Mouse (Mus musculus): ENCODE results near the gene 2210016L21Rik.

The 2210016L21Rik gene

GRCm38 (mm10) chr5:114979250-114980121, 37.5 kb downstream of the 2210016L21Rik start:
- peak; percentile 85 to 88 for DNase-seq

DNA sequence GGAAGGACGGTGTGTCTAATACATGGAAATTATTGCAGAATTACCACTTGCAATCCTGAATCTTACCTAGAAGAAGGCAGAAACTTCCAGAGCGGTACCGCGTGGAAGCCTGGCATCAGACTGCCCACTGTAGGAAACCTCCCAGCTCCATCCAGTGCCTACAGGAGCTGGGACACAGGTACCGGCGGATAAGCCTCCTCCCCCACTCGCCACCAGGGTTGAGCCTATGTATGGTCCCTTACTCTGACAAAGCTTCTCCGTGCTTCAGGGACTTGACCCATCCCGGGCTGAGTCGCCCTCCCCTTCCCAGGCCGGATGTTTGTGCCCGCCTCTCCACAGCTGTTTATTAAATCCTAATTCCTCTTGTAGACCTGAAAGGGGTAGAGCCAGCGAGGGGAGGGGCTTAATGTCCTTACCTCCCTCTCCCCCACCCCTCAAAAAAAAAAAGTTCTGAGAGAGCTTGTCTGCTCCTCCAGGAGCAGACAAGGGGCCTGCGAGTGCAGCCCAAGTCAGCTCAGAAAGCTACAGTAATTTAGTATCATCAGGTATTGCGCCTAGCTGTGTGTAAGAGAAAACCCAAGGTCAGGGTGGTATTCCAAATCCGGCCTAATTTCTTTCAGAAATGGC, 38.3 kb downstream of the 2210016L21Rik start:
- no peak for DNase-seq

DNA sequence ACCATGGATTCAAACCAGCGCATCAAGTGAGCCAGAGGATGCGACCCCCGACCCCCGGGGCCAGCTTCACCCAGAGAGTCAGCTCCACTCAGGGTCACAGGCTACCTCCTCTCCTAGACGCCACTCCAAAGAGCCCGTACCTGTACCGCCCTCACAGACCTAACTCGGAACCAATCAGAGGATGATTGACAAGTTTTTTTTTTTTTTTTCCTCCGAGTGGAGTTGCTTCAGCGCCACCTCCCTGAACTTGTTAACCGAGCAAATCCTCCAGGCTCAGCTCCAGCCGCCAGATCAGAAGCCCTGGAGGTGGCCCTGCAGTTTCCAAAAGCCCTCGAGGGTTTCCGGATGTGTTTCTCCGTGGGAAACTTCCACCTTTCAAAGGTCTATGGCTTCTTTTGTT, 40.0 kb downstream of the 2210016L21Rik start:
- DNase-seq = no peak

- DNase-seq = no peak
Measured at GRCm38 (mm10) chr5:114985074-114985473, 43.1 kb downstream of the 2210016L21Rik start.

DNA sequence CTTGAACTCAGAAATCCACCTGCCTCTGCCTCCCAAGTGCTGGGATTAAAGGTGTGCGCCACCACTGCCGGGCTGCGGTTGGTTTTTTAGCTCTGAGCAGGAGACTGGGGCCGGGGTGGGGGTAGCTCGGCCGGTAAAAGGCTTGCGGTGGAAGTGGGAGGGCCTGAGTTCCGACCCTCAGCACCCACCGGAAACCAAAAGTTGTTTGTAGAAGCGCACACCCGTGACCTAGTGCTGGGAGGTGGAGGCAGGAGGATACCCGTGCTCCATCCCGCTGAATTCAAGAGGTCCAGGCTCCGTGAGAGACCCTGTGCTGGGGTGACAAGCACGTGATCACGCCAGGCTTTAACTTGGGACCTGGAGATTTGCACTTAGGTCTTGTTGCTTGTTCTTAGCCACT, 54.5 kb downstream of the 2210016L21Rik start:
- DNase-seq = no peak

DNA sequence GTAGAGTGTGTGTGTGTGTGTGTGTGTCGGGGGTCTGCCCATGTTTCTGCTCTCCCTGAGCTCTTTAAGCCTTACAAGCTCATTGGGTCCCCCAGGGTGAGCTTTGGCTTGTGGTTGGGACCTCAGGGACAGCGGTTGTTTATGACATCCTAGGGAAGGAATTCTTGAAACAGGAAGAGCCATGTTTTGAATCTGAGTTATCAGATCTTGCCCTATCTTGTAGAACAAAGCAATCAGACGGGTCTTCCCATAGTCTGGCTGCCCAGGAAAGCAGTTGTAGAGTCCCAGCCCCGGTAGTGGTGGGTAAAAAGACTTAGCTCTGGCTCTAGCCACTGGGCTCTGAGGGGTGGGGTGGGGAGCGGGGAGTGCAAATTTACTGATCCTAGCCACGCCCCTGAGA, 55.4 kb downstream of the 2210016L21Rik start:
- DNase-seq = no peak

All from cerebellum, postnatal 25 days (tissue).